Mouse (Mus musculus): ENCODE measurements around the gene Relb. TPM values are rescaled to one million over a fixed set of nuclear protein-coding genes. Genes with fewer than 3 reads are reported as not detected.

Gene Relb
- 5.5 and 5.9 TPM in 2 replicates for polyA plus RNA-seq (2015; fragmentation: Nextera tagmentation; extraction: Ambion mirVana)

DNA sequence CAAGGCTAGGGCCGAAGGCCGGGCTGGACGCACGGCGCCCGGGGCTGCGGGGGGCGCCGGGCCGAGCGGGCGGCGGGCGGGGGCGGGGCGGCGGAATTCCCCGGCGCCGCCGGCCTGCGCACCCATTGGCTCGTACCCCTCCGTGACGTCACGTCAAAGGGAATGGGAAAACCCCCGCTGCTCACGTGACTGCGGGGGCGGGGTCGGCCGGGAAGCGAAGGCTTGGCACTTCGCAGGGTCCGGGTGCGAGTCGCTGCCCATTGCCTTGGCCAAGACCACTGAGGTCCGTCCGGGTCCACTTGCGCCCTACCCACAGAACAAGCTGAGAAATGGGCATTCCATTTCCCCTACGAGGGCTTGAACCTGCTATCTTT is at the start of gene Relb:
TSS of gene Relb (minus strand) at position 78 of the 374 bp plus-strand sequence.
- ATAC-seq (replicated peaks), result peak; percentile 87
- Histone ChIP-seq H3K36me3 (replicated peaks) (peaks cover 23% of the 10 kb centered on the region), H3K9ac (peak within 1 kb of the TSS; percentile 19; the same call in 1 of the 2 replicates), H3K4me3 (peak within 1 kb of the TSS; percentile 52), H3K4me1 (peaks cover 10% of the 10 kb centered on the region), H3K4me2 (peak within 1 kb of the TSS; percentile 70), H3K27ac (peak within 1 kb of the TSS; percentile 60), H3K9me3 (no peaks in the 10 kb centered on the region), H3K27me3 (replicated peaks) (no peaks in the 10 kb centered on the region)
- under 1% methylated on average over 24 of the region's 41 CpGs for WGBS

DNA sequence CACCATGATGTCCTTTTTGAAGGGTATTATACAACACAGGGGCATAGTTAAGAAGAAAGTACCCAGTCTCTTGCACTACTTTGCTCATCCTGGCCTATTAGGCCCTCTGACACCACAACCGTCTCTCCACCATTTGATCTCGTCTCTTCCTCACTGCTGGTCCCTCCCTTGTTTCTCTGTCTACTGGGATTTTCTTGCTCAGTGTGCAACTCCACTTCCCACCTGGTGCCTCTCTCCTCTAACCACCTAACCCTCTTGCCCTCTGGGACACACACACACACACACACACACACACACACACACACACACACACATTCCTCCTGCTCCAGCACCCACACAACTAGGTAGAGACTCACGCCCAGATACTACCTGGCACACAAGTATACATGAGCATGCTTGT is 49.7 kb upstream of the Relb start:
- Histone ChIP-seq H3K36me3 (replicated peaks) (no peaks in the 10 kb centered on the region), H3K27ac (no peak overlapping the region), H3K4me3 (no peak overlapping the region), H3K9me3 (no peaks in the 10 kb centered on the region), H3K4me2 (no peak overlapping the region), H3K4me1 (no peaks in the 10 kb centered on the region), H3K27me3 (replicated peaks) (no peaks in the 10 kb centered on the region), H3K9ac (no peak overlapping the region)
- 82% methylated on average over 3 of the region's 3 CpGs for WGBS
- no peak for ATAC-seq (replicated peaks)

DNA sequence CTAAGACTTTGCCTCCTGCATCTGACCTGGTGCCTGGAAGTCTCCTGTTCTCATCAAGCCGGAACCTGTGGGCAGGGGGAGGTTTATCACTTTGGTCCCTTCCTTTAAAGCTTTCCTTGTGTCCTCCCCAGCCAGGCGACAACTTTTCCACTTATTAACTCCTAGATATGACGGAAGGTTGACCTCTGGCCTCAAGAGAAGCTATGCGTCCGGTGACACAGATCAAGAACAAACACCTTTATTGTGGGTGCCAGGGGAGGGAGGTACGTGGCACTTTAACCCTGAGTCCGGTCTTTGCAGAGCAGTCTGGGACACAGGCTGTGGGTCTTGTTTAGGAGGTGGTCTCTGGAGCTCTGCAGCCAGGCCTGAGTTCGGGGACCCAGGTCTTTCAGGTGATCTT is 48.6 kb upstream of the Relb start, which contains the start of gene Apoc2:
TSS of gene Apoc2 (minus strand) at position 70 of the 400 bp plus-strand sequence.
- 79% methylated on average over 8 of the region's 8 CpGs for WGBS
- H3K36me3 ChIP-seq (replicated peaks), result no peaks in the 10 kb centered on the region
- no peak within 1 kb of the TSS for H3K4me3 ChIP-seq
- H3K9ac ChIP-seq, result no peak within 1 kb of the TSS
- no peak within 1 kb of the TSS for H3K27ac ChIP-seq
- no peaks in the 10 kb centered on the region for H3K9me3 ChIP-seq
- H3K4me2 ChIP-seq, result no peak within 1 kb of the TSS
- H3K4me1 ChIP-seq, result no peaks in the 10 kb centered on the region
- no peaks in the 10 kb centered on the region for H3K27me3 ChIP-seq (replicated peaks)
- no peak for ATAC-seq (replicated peaks)

DNA sequence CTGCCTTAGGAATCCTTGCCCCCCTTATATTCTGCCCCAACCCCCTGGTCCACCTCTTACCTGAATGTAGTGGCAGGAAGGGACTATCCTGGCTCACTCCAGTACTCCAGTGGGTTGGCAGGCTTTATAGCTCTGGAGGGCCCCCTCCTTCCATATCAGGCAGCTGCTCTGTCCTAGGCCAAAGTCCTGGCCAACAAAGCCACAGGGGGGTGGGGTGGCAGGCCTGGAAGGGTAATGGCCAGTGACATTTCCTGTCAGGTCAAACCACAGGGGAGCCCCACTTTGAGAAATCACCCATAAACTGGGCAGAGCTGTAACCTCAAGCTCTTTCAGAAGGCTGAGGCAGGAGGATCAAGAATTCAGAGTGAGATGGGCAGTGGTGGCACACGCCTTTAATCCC is 47.4 kb upstream of the Relb start:
- WGBS, result 75% methylated on average over 1 of the region's 1 CpGs
- no peaks in the 10 kb centered on the region for H3K4me1 ChIP-seq

DNA sequence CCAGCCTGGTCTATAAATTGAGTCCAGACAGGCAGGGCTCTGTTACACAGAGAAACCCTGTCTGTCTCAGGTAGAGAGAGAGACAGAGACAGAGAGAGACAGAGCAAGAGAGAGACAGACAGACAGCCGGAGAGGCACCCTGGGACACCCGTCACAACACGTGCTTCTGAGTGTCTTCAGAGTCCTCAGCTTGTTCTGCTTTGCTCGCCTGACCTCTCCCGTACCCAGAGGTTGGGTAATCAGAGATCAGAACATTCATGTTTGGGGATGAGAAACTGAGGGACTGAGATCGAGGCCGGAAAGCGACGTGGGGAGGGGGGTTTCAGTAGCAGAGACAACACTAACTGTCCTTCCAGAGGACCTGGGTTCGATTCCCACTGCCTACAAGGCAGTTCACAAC is 46.6 kb upstream of the Relb start:
- Histone ChIP-seq H3K9me3 (no peaks in the 10 kb centered on the region), H3K36me3 (replicated peaks) (no peaks in the 10 kb centered on the region), H3K4me1 (no peaks in the 10 kb centered on the region), H3K4me3 (no peak overlapping the region), H3K9ac (no peak overlapping the region), H3K27me3 (replicated peaks) (no peaks in the 10 kb centered on the region), H3K27ac (no peak overlapping the region), H3K4me2 (no peak overlapping the region)
- no peak for ATAC-seq (replicated peaks)
- WGBS, result 83% methylated on average over 10 of the region's 10 CpGs

More for the DNA sequence above, 47.4 kb upstream of the Relb start:
- H3K27ac ChIP-seq, result no peak overlapping the region
- no peak overlapping the region for H3K4me2 ChIP-seq
- H3K4me3 ChIP-seq, result no peak overlapping the region
- H3K9me3 ChIP-seq, result no peaks in the 10 kb centered on the region
- ATAC-seq (replicated peaks), result no peak
- H3K27me3 ChIP-seq (replicated peaks), result no peaks in the 10 kb centered on the region
- no peaks in the 10 kb centered on the region for H3K36me3 ChIP-seq (replicated peaks)
- H3K9ac ChIP-seq, result no peak overlapping the region

DNA sequence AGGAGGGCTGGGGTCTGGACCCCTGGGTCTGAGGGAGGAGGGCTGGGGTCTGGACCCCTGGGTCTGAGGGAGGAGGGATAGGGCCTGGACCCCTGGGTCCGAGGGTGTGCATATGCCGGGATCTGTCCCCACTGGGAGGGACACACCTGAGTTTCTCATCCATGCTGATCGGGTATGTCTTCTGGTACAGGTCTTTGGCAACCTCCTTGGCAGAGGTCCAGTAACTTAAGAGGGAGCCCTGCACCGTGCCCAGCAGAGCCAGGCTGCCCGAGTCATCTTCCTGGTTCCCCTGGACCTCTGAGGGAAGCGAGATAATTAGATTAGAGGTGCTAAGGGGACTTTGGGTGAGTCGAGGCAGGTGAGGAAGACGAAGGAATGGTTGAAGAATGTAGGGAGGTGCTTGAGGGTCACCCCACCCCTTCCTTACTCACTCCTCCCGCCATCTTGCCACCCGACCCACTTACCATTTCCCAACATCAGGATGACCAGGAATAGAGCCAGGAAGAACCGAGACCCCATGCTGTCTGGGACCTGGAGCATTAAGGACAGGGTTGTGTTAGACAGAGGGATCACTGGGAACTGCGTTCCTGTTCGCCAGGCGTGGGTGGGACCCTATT is 44.0 kb upstream of the Relb start:
- H3K36me3 ChIP-seq (replicated peaks), result no peaks in the 10 kb centered on the region
- no peaks in the 10 kb centered on the region for H3K9me3 ChIP-seq
- H3K27me3 ChIP-seq (replicated peaks), result no peaks in the 10 kb centered on the region
- no peak overlapping the region for H3K4me2 ChIP-seq
- H3K27ac ChIP-seq, result no peak overlapping the region
- no peak overlapping the region for H3K4me3 ChIP-seq
- no peak overlapping the region for H3K9ac ChIP-seq
- H3K4me1 ChIP-seq, result peaks cover 4% of the 10 kb centered on the region; the same call in 1 of the 2 replicates
- no peak for ATAC-seq (replicated peaks)
- WGBS, result 68% methylated on average over 14 of the region's 14 CpGs

DNA sequence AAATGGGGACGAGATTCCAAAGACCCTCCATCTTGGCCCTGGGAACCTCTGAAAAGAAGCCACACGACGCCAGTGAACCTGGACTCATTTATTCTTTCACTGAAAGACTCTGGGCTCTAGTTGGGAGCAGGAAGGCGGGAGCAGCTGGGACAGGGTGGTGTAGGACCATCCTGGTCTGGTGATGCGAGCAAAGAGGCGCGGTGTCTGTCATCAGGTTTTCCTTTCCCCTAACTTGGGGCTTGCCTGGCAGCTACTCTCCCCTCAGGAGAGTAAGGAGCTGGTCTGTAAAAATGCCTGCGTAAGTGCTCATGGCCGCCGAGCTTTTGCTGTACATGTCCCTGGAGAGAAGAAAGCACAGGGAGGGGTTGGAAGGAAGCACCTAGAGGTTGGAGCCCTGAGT is 42.3 kb upstream of the Relb start:
- WGBS, result 75% methylated on average over 10 of the region's 10 CpGs

DNA sequence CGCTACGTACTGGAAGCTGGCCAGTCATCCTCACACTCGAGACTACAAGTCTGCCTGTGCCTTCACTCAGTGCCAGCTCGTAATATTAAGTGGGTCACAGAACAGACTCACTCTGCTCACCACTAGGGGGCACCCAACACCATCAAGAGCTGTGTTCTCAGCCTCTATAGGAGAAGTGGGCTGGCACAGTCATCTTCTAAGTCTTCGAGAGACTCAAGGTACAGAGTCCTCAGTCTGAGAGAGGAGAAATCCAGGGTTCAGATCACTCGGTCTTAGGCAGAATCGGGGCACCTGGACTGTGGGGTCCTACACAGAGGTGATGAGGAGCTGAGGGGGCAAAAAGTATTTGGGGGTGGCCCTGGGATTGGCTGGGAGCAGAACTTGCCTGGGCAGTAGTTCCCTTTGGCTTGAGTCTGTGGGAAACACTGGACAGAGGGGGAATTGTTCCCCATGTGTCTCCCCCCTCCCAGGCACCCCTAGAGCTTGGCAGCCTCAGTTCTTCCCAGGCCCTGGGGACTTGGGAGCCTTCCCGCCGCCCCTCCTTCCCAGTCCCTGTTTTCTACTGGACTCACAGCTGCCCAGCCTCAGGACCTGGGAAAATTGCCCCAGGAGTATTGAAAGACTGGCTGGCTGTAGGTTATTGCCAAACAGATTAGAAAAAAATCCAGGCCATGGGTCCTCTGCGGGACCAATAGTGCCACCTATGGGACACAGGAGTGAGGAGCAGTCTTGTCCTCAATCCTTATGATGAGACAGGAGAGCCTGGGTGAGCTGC is 39.9 kb upstream of the Relb start:
- Histone ChIP-seq H3K9ac (no peak overlapping the region), H3K4me1 (peaks cover 15% of the 10 kb centered on the region)
- ATAC-seq (replicated peaks), result peak; percentile 50

More for the DNA sequence above, 42.3 kb upstream of the Relb start:
- Histone ChIP-seq H3K4me2 (no peak overlapping the region), H3K4me3 (no peak overlapping the region), H3K4me1 (peaks cover 4% of the 10 kb centered on the region; the same call in 1 of the 2 replicates), H3K9me3 (no peaks in the 10 kb centered on the region), H3K27ac (no peak overlapping the region), H3K9ac (no peak overlapping the region), H3K36me3 (replicated peaks) (no peaks in the 10 kb centered on the region), H3K27me3 (replicated peaks) (no peaks in the 10 kb centered on the region)
- ATAC-seq (replicated peaks), result no peak

DNA sequence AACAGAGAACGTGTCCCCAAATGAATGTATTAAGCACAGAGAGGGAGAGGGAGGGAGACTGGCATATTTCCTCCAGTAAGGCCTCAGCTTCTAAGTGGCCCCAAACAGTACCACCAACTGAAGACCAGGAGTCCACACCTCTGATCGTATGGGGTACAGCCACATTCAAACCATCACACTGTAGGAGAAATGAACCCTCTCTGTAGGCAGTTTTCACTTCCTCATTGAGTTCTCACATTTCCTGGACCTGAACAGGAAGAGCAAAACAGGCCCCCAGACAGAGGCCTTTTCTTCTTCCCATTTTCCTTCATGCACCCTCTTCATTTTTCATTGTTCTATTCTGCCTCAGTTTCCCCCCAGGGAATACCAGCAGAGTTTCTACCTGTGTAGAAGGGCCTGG is 38.2 kb upstream of the Relb start:
- H3K4me1 ChIP-seq, result peaks cover 30% of the 10 kb centered on the region
- no peaks in the 10 kb centered on the region for H3K27me3 ChIP-seq (replicated peaks)
- 81% methylated on average over 2 of the region's 2 CpGs for WGBS
- H3K9me3 ChIP-seq, result no peaks in the 10 kb centered on the region
- H3K4me2 ChIP-seq, result no peak overlapping the region
- H3K27ac ChIP-seq, result no peak overlapping the region
- no peak overlapping the region for H3K4me3 ChIP-seq
- ATAC-seq (replicated peaks), result no peak
- no peaks in the 10 kb centered on the region for H3K36me3 ChIP-seq (replicated peaks)
- H3K9ac ChIP-seq, result no peak overlapping the region

More for the DNA sequence above, 39.9 kb upstream of the Relb start:
- 0 out of 2 replicates have a peak overlapping the region, but pooled peaks have one; percentile 1 for H3K4me2 ChIP-seq
- no peak overlapping the region for H3K4me3 ChIP-seq
- H3K36me3 ChIP-seq (replicated peaks), result no peaks in the 10 kb centered on the region
- WGBS, result 9% methylated on average over 10 of the region's 10 CpGs
- H3K9me3 ChIP-seq, result no peaks in the 10 kb centered on the region
- no peaks in the 10 kb centered on the region for H3K27me3 ChIP-seq (replicated peaks)
- H3K27ac ChIP-seq, result peak overlapping the region; percentile 68

DNA sequence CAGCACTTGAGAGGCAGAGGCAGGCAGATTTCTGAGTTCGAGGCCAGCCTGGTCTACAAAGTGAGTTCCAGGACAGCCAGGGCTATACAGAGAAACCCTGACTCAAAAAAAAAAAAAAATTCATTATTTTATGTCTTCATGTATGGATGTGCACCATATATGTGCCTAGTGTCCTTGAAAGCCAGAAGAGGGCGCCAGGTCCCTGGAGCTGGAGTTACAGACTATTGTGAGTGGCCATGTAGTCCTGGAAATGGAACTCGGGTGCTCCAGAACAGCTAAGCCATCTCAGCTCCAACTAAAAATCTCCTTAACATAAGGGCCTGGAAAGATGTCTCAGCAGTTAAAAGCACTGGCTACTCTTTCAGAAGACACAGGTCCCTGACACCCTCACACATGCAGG is 37.5 kb upstream of the Relb start:
- Histone ChIP-seq H3K4me2 (no peak overlapping the region), H3K27ac (no peak overlapping the region), H3K36me3 (replicated peaks) (no peaks in the 10 kb centered on the region), H3K9me3 (no peaks in the 10 kb centered on the region), H3K9ac (no peak overlapping the region), H3K4me1 (peaks cover 32% of the 10 kb centered on the region), H3K4me3 (no peak overlapping the region), H3K27me3 (replicated peaks) (no peaks in the 10 kb centered on the region)
- WGBS, result 72% methylated on average over 3 of the region's 3 CpGs
- ATAC-seq (replicated peaks), result no peak

DNA sequence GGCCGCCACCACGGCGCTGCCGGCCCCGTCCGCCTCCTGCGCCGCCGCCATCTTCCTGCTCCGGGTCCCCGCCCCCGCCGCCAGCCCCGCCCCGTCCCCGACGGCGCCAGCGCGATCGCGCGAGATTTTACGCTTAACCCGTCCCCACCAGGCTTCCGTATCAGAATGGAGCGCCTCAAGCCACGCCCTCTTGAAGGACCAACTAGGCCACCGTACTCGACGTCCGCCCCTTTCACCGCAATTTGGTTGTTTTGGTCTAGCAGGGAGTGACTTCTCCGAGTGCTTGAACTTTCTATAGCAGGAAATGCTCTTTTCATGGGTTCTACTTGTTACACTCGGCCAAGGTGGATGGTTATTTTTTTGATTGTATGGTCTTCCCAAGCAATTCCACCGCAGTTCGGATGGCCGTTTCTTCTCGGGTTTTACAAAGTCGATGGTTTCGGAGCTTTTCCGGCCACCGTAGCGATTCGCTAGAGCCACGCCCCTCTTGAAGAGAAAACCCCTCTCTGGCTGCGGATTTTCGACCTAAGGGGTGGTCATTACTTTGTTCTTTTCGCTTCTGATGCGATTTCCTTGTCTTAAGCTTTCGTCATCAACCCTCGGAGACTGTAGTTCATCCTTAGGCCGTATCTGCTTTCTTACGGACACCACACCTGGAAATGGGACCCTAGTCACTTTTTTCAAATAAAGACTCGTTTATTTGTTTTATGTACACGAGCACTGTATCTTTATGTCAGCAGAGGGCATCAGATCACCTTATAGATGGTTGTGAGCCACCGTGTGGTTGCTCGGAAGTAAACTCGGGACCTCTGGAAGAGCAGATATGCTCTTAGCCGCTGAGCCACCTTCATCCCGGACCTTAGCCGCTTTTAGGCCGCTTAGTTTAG is 36.0 kb upstream of the Relb start, which contains the start of gene Clptm1:
TSS of gene Clptm1 (minus strand) at position 79 of the 887 bp plus-strand sequence.
- Histone ChIP-seq H3K4me3 (peak within 1 kb of the TSS; percentile 95), H3K4me1 (peaks cover 32% of the 10 kb centered on the region), H3K27ac (peak within 1 kb of the TSS; percentile 89), H3K27me3 (replicated peaks) (no peaks in the 10 kb centered on the region), H3K36me3 (replicated peaks) (no peaks in the 10 kb centered on the region), H3K9me3 (no peaks in the 10 kb centered on the region), H3K4me2 (peak within 1 kb of the TSS; percentile 76), H3K9ac (peak within 1 kb of the TSS; percentile 98)
- ATAC-seq (replicated peaks), result peak; percentile 90
- under 1% methylated on average over 63 of the region's 63 CpGs for WGBS

DNA sequence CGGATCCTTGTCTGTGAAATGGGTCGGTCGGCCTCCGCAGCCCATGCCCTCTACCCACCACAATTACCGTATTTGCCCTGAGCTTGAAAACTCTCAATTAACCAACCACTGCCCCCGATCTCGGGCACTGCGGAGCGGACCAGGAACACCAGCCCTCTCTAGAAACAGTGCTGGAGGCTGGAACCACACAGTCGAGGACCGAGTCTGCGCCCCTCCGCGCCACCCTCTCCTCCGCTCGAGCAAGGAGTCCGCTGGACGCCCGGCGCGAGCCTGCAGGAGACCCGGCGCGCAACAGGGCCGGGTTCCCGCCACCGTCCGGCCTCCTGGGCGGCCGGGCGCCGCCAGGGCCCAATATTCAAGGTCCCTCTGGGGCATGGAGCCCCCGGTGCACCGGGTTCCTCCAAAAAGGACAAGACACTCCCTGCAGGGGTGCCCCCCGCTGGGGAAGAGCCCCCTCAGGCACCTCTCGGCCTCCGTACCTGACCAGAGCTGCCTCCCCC is 35.3 kb upstream of the Relb start:
- H3K4me2 ChIP-seq, result peak overlapping the region; percentile 76
- H3K27ac ChIP-seq, result peak overlapping the region; percentile 89
- ATAC-seq (replicated peaks), result peak; percentile 65
- WGBS, result under 1% methylated on average over 35 of the region's 37 CpGs
- peak overlapping the region; percentile 95 for H3K4me3 ChIP-seq
- H3K36me3 ChIP-seq (replicated peaks), result no peaks in the 10 kb centered on the region
- peaks cover 32% of the 10 kb centered on the region for H3K4me1 ChIP-seq
- H3K9ac ChIP-seq, result peak overlapping the region; percentile 98
- H3K27me3 ChIP-seq (replicated peaks), result no peaks in the 10 kb centered on the region
- H3K9me3 ChIP-seq, result no peaks in the 10 kb centered on the region

Data from midbrain, embryonic 15.5 days (tissue).